Mouse (Mus musculus) lung, embryonic 14.5 days (tissue): ENCODE measurements at regions not wholly inside any gene's neighbourhood (a gene's known extent, or its start where the extent isn't known, plus 50 kb on each side); places are given as distances from the start of the nearest gene placed in this dataset.

Experiments
- ATAC-seq: fragments of 200-750 bp; cut with Nextera tagmentation; 2 replicates; pipeline ENCODE4 v1.8.0; 2017; ENCODE audit warnings: mild to moderate bottlenecking, moderate TSS enrichment, moderate library complexity; ENCODE audit not compliant: insufficient read depth
- DNase-seq: peaks from one replicate; pipeline ENCODE4 v3.0.0-alpha.2; 2015
- H3K27ac ChIP-seq: fragments of 300-500 bp; sonication (generic); 2 replicates; pipeline ENCODE4 v1.5.1; 2014; ENCODE audit warnings: low read depth, mild to moderate bottlenecking, moderate library complexity
- H3K27me3 ChIP-seq: fragments of 300-500 bp; sonication (generic); 2 replicates; pipeline ENCODE4 v1.6.1; 2014; ENCODE audit warnings: low read length, control low read depth; ENCODE audit not compliant: insufficient read depth
- H3K36me3 ChIP-seq: fragments of 300-500 bp; sonication (generic); 2 replicates; pipeline ENCODE4 v1.6.1; 2014; ENCODE audit warnings: control low read depth; ENCODE audit not compliant: insufficient read depth
- H3K4me1 ChIP-seq: fragments of 300-500 bp; sonication (generic); 2 replicates; pipeline ENCODE4 v1.6.1; 2014; ENCODE audit warnings: antibody characterized with exemption, control low read depth; ENCODE audit not compliant: insufficient read depth
- H3K4me2 ChIP-seq: fragments of 300-500 bp; sonication (generic); 2 replicates; pipeline ENCODE4 v1.6.1; 2014; ENCODE audit warnings: mild to moderate bottlenecking
- H3K4me3 ChIP-seq: fragments of 300-500 bp; sonication (generic); 2 replicates; pipeline ENCODE4 v1.5.1; 2014; ENCODE audit warnings: low read depth, low read length
- H3K9ac ChIP-seq: fragments of 300-500 bp; sonication (generic); 2 replicates; pipeline ENCODE4 v1.6.1; 2014
- H3K9me3 ChIP-seq: fragments of 300-500 bp; sonication (generic); 2 replicates; pipeline ENCODE4 v1.6.1; 2016; ENCODE audit warnings: low read depth, low read length, control low read depth
- CTCF ChIP-seq: IDR thresholded peaks from 2 replicates; pipeline ENCODE4 v1.5.1; 2016; ENCODE audit warnings: antibody characterized with exemption, low read depth
- WGBS: fragments of 180-500 bp; shearing (Covaris S2); extraction: QIAGEN DNeasy Blood & Tissue Kit; methylation state at CpG from one replicate; pipeline ENCODE4 v1.1.7; 2014; 5-methylcytosine and 5-hydroxymethylcytosine counted together

DNA sequence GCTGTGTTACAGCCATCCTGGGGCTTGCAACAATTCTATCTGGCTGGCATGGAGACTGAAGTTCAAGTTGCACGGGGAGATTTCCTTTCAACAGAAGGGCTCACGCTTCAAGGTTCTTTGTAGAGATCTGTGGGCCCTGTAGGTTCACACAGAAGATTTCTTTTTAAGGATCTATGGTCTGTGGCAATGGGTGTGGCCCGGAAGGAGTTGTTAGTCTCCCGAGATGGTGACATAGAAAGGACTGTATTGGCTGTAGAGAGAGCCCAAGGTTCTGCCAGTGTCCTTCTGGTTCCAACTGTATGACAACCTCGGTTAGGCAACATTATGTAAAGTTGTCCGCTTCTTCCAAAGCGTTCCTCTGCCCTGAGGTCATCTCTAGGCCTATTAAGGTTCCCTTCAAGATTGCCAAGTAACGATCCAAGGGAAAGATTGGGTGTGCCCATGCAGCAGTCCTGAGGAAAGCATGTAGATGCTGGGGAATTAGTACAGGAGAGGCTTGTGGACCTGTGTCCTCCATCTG, 124.8 kb upstream of the Hes1 start:
- 0 out of 2 replicates have a peak, but pooled peaks cover 6% of the 10 kb centered on the region for H3K4me1 ChIP-seq
- DNase-seq: no peak
- no peaks in the 10 kb centered on the region for H3K9me3 ChIP-seq
- H3K9ac ChIP-seq: no peak overlapping the region
- no peaks in the 10 kb centered on the region for H3K36me3 ChIP-seq
- H3K27me3 ChIP-seq: no peaks in the 10 kb centered on the region
- no peak for ATAC-seq
- H3K4me3 ChIP-seq: no peak overlapping the region
- TF ChIP-seq CTCF: no peak
- H3K4me2 ChIP-seq: no peak overlapping the region
- no peak overlapping the region for H3K27ac ChIP-seq
- WGBS: 87% methylated on average over 8 of the region's 8 CpGs

DNA sequence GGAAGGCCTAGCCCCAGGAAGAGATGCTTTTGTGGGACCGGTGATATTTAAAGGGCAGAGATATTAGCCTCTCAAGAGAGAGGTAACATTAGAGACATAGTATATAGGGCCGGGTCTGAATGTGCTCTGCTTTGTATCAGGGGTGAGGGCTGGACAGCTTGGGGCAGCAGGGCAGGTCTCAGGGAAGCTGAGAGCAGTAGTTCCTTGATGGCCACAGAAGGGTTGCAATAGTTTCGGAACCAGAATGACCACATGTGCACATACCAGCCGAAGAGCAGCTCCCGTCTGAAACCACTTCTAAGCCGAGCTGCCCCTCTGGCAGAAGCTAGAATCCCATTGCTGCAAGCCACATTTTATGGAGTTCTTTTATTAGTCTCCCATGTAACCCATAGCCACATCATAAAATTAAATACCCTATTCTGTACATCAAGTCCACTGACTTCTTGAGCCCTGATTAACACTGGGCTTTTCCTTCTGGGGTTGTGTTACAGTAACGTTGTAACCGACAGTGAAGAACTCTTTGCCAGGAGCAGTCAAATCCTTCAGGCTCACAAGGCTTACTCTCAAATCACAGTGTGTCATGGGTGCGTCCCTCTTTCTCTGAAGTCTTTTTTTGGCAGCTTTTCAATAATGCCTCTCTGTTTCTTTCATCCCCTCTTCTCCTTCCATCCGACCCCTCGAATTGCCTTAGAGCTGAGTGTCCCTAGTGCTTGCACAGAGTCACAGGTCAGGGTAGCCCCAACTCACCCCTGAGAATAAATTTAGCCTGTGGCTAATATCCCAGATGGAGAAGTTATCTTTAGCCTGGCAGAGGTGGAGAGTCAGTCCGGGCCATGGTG, 124.1 kb upstream of the Hes1 start:
- Histone ChIP-seq H3K4me2 (no peak overlapping the region), H3K4me3 (no peak overlapping the region), H3K9me3 (no peaks in the 10 kb centered on the region), H3K27ac (no peak overlapping the region), H3K36me3 (no peaks in the 10 kb centered on the region), H3K4me1 (peaks cover 12% of the 10 kb centered on the region; the same call in 1 of the 2 replicates), H3K9ac (no peak overlapping the region; the same call in 1 of the 2 replicates), H3K27me3 (no peaks in the 10 kb centered on the region)
- no peak for DNase-seq
- no peak for TF ChIP-seq CTCF
- ATAC-seq: no peak
- 57% methylated on average over 12 of the region's 12 CpGs for whole genome bisulfite sequencing

DNA sequence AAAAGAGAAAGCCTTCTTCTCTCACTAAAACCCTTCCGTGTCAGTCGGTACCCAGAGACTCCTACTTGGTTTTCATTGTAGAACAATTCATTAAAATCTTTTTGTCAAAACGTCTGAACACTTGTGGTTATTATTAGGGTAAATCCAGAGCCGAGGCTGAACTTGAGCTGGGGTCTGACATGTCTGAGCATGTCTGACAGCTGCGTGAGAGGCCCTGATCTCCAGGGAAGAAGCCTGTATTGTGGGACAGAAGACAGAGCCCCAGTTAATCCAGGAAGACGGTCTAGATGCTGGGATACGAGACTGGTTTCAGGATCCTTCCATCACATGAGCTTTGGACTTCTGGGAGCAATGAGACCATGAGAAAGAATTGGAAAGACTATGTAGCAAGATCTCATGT, 122.1 kb upstream of the Hes1 start:
- DNase-seq (no peak), ATAC-seq (no peak)
- Histone ChIP-seq H3K4me2 (no peak overlapping the region), H3K27ac (no peak overlapping the region), H3K9ac (no peak overlapping the region), H3K4me1 (peaks cover 25% of the 10 kb centered on the region), H3K4me3 (no peak overlapping the region), H3K9me3 (no peaks in the 10 kb centered on the region), H3K27me3 (no peaks in the 10 kb centered on the region), H3K36me3 (no peaks in the 10 kb centered on the region)
- no peak for TF ChIP-seq CTCF
- 59% methylated on average over 7 of the region's 7 CpGs for WGBS

DNA sequence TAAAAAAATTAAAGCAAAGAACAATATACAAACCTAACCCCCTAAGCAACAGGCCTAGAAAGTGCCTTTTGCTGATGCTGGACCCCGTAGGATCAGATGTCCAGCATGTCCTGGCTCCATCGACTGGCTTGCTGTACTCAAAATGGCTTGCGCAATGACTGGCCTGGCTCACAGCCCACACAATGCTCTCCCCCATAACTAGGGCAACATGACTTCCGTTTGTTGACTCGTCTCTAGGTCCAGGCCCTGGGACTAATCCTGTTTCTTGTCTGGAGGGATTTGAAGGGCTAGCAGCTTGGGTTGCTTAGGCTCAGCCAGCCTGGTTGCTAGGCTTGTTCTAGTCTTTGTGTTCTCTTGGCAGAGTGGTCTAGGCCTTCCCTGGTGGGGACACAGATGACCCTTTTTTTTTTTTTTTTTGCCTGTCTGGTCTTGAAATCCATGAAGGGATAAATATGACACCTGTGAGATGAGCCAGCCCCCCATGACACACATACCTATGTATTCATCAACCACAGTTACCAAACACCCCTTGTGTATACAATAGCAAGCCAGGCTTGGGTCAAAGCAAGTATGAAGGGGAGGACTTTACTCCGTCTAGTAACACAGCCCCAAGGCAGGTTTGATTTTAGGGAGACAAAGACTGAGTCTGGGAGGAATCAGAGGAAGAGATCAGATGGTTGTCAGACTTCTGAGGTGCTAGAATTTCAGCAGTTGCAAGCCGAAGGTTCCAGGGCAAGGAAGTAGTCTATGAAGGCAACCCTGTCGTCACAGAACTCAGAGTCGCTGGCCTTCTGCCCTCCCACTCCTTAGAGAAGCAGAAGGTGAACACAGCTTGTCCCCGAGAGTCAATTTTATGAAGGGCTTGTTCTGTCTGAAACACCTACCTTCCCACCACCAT, 120.0 kb upstream of the Hes1 start:
- H3K4me1 ChIP-seq: peaks cover 31% of the 10 kb centered on the region
- no peaks in the 10 kb centered on the region for H3K9me3 ChIP-seq
- DNase-seq (peak; percentile 90), ATAC-seq (peak; percentile 19; the same call in 1 of the 2 replicates)
- no peak overlapping the region for H3K4me3 ChIP-seq
- TF ChIP-seq CTCF: no peak
- no peak overlapping the region for H3K9ac ChIP-seq
- WGBS: 61% methylated on average over 10 of the region's 10 CpGs
- H3K27me3 ChIP-seq: no peaks in the 10 kb centered on the region
- H3K36me3 ChIP-seq: no peaks in the 10 kb centered on the region
- no peak overlapping the region for H3K4me2 ChIP-seq
- 0 out of 2 replicates have a peak overlapping the region, but pooled peaks have one; percentile 36 for H3K27ac ChIP-seq

DNA sequence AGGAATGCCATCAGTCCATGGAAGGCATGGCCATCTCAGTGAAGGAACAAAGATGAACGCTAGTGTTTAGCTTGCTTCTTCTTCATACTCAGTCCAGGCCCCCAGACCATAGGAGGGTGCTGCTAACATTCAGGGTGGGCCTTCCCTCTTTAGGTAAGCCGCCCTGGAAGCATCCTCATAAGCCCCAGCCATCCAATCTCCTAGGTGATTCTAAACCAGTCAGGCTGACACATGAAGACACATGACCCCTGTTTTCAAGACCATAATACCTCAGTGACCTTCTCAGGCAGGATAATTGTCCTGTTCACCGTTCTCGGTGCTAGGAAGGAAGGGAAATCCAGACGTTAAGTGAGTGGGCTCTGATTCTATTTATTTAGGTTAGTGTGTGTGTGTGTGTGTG, 119.2 kb upstream of the Hes1 start:
- Histone ChIP-seq H3K4me2 (peak overlapping the region; percentile 73), H3K36me3 (no peaks in the 10 kb centered on the region), H3K27ac (peak overlapping the region; percentile 97), H3K4me1 (peaks cover 31% of the 10 kb centered on the region), H3K9me3 (no peaks in the 10 kb centered on the region), H3K27me3 (no peaks in the 10 kb centered on the region), H3K4me3 (no peak overlapping the region), H3K9ac (no peak overlapping the region)
- WGBS: 77% methylated on average over 5 of the region's 5 CpGs
- ATAC-seq (no peak), DNase-seq (no peak)
- no peak for TF ChIP-seq CTCF

DNA sequence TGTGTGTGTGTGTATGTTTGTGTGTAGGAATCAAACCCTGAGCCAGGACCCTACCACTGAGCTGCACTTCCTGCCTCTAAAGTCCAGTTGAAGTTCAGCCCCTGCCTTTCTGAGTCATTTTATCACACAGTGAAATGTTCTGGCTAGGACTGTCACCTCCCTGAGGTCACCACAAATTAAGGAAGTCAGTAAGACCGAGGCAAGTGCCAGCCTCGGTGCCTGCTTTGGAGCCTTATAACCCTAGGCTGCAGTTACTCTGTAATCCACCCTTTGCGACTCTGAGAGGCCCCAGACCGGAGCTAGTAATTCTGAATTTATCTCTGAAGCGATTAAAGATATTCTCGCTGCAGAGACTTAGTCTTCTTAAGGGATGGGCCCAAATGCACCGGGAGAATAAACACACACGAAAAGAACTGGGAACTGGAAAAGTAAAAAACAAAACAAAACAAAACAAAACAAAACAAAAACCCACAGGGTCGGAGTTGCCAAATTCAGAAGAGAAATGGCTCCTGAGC, 118.8 kb upstream of the Hes1 start:
- Histone ChIP-seq H3K4me2 (peak overlapping the region; percentile 73), H3K27ac (peak overlapping the region; percentile 97), H3K4me3 (peak overlapping the region; percentile 32), H3K9ac (peak overlapping the region; percentile 60), H3K4me1 (peaks cover 31% of the 10 kb centered on the region), H3K9me3 (no peaks in the 10 kb centered on the region), H3K27me3 (no peaks in the 10 kb centered on the region), H3K36me3 (no peaks in the 10 kb centered on the region)
- DNase-seq (no peak), ATAC-seq (no peak)
- 4% methylated on average over 9 of the region's 9 CpGs for WGBS
- no peak for TF ChIP-seq CTCF
